Mouse (Mus musculus) forebrain, embryonic 14.5 days (tissue): ENCODE measurements around the gene Cldn16. TPM values are rescaled to one million over a fixed set of nuclear protein-coding genes. Genes with fewer than 3 reads are reported as not detected.
A peak's percentile ranks its signal among the peaks of the same experiment; 100 is the strongest.

Source experiments
- ATAC-seq: fragments of 200-750 bp; cut with Nextera tagmentation; 2 replicates; pipeline ENCODE4 v1.8.0; 2017; ENCODE audit warnings: mild to moderate bottlenecking, moderate library complexity
- DNase-seq: peaks from one replicate; pipeline ENCODE4 v3.0.0-alpha.2; 2015; ENCODE audit warnings: low spot score
- H3K27ac ChIP-seq: fragments of 300-500 bp; sonication (generic); 2 replicates; pipeline ENCODE4 v1.5.1; 2014; ENCODE audit warnings: low read depth, mild to moderate bottlenecking, control low read depth, low read length, moderate library complexity
- H3K27me3 ChIP-seq: fragments of 300-500 bp; sonication (generic); replicated peaks from 2 replicates; pipeline ENCODE4 v1.6.1; 2014; ENCODE audit warnings: low read length, control low read depth, mixed read lengths; ENCODE audit not compliant: control insufficient read depth, insufficient read depth
- H3K36me3 ChIP-seq: fragments of 300-500 bp; sonication (generic); 2 replicates; pipeline ENCODE4 v1.6.1; 2014; ENCODE audit warnings: low read length, control low read depth; ENCODE audit not compliant: control insufficient read depth, insufficient read depth
- H3K4me1 ChIP-seq: fragments of 300-500 bp; sonication (generic); 2 replicates; pipeline ENCODE4 v1.6.1; 2014; ENCODE audit warnings: antibody characterized with exemption, low read length, control low read depth; ENCODE audit not compliant: control insufficient read depth, insufficient read depth
- H3K4me2 ChIP-seq: fragments of 300-500 bp; sonication (generic); 2 replicates; pipeline ENCODE4 v1.6.1; 2014; ENCODE audit warnings: mild to moderate bottlenecking, control low read depth, low read length
- H3K4me3 ChIP-seq: fragments of 300-500 bp; sonication (generic); 2 replicates; pipeline ENCODE4 v1.5.1; 2014; ENCODE audit warnings: low read depth, low read length, control low read depth
- H3K9ac ChIP-seq: fragments of 300-500 bp; sonication (generic); 2 replicates; pipeline ENCODE4 v1.6.1; 2014; ENCODE audit warnings: mild to moderate bottlenecking, low read length, control low read depth, moderate library complexity
- H3K9me3 ChIP-seq: fragments of 300-500 bp; sonication (generic); replicated peaks from 2 replicates; pipeline ENCODE4 v1.6.1; 2016; ENCODE audit warnings: low read length, control low read depth, mixed read lengths; ENCODE audit not compliant: control insufficient read depth
- WGBS: fragments of 180-500 bp; shearing (Covaris S2); extraction: QIAGEN DNeasy Blood & Tissue Kit; methylation state at CpG from one replicate; pipeline ENCODE4 v1.1.7; 2014; 5-methylcytosine and 5-hydroxymethylcytosine counted together
- polyA plus RNA-seq: library from polyadenylated mRNA; unstranded; fragments of >200 nt; fragmentation: Nextera tagmentation; extraction: Ambion mirVana; gene quantifications from 2 replicates; pipeline ENCODE4 v1.2.1, GENCODE M21; 2014

The Cldn16 gene
- polyA plus RNA-seq, 1 experiment from 2014 or later = not detected

GRCm38 (mm10) chr16:26525832-26526231 lies 62.9 kb downstream of the Cldn16 start:
- H3K27me3 ChIP-seq = no peaks in the 10 kb centered on the region
- no peak overlapping the region for H3K9ac ChIP-seq
- peaks cover 17% of the 10 kb centered on the region for H3K4me1 ChIP-seq
- 0 out of 2 replicates have a peak, but pooled peaks have one; percentile 13 for ATAC-seq
- H3K4me3 ChIP-seq = no peak overlapping the region
- H3K36me3 ChIP-seq = no peaks in the 10 kb centered on the region
- WGBS = 37% methylated on average over 5 of the region's 5 CpGs
- H3K27ac ChIP-seq = no peak overlapping the region
- H3K9me3 ChIP-seq = no peaks in the 10 kb centered on the region
- no peak overlapping the region for H3K4me2 ChIP-seq
- peak; percentile 45 for DNase-seq

DNA sequence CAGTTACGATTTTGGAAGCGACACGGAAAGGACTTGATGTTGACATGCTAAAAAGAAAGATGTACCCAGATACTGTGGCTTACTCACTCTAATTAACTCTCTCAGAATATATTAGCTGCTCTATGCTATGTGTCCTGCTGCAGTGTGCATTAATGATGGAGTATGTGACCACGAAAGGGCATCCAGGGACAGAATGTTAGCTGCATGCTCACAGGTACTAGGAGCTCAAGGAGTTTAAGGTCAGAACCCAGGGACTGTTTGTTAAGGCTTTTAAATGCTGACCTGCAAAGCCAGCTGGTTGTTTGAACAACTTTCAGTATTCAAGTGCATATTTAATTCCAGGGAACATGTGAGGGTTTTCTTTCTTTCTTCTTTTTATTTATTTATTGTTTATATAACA lies 63.7 kb downstream of the Cldn16 start, which contains the start of gene Tmem207:
TSS of gene Tmem207 (minus strand) at position 101 of the 400 bp plus-strand sequence.
- Histone ChIP-seq H3K4me2 (no peak within 1 kb of the TSS), H3K27me3 (no peaks in the 10 kb centered on the region), H3K4me1 (peaks cover 17% of the 10 kb centered on the region), H3K9ac (no peak within 1 kb of the TSS), H3K27ac (no peak within 1 kb of the TSS), H3K4me3 (no peak within 1 kb of the TSS), H3K9me3 (no peaks in the 10 kb centered on the region), H3K36me3 (no peaks in the 10 kb centered on the region)
- DNase-seq (no peak), ATAC-seq (no peak)
- WGBS = 81% methylated on average over 4 of the region's 4 CpGs

GRCm38 (mm10) chr16:26527931-26528666 lies 65.2 kb downstream of the Cldn16 start:
- Histone ChIP-seq H3K27me3 (no peaks in the 10 kb centered on the region), H3K9me3 (no peaks in the 10 kb centered on the region), H3K4me3 (no peak overlapping the region), H3K4me2 (peak overlapping the region; percentile 26; the same call in 1 of the 2 replicates), H3K27ac (peak overlapping the region; percentile 55), H3K36me3 (no peaks in the 10 kb centered on the region), H3K9ac (no peak overlapping the region), H3K4me1 (peaks cover 17% of the 10 kb centered on the region)
- WGBS = 18% methylated on average over 10 of the region's 10 CpGs
- peak; percentile 95 for ATAC-seq
- peak; percentile 93 for DNase-seq

- H3K27me3 ChIP-seq = no peaks in the 10 kb centered on the region
- DNase-seq (no peak), ATAC-seq (no peak)
- no peak overlapping the region for H3K9ac ChIP-seq
- 96% methylated on average over 1 of the region's 1 CpGs for WGBS
- H3K27ac ChIP-seq = no peak overlapping the region
- no peak overlapping the region for H3K4me3 ChIP-seq
- peaks cover 17% of the 10 kb centered on the region for H3K4me1 ChIP-seq
- no peaks in the 10 kb centered on the region for H3K9me3 ChIP-seq
- H3K4me2 ChIP-seq = no peak overlapping the region
- no peaks in the 10 kb centered on the region for H3K36me3 ChIP-seq
Measured at GRCm38 (mm10) chr16:26530451-26530850, 67.5 kb downstream of the Cldn16 start.

GRCm38 (mm10) chr16:26532287-26532686 lies 69.4 kb downstream of the Cldn16 start:
- no peaks in the 10 kb centered on the region for H3K9me3 ChIP-seq
- no peak overlapping the region for H3K9ac ChIP-seq
- H3K36me3 ChIP-seq = no peaks in the 10 kb centered on the region
- WGBS = 85% methylated on average over 1 of the region's 1 CpGs
- H3K27me3 ChIP-seq = no peaks in the 10 kb centered on the region
- H3K4me3 ChIP-seq = no peak overlapping the region
- H3K4me1 ChIP-seq = peaks cover 11% of the 10 kb centered on the region
- no peak overlapping the region for H3K27ac ChIP-seq
- DNase-seq (peak; percentile 48), ATAC-seq (no peak)
- H3K4me2 ChIP-seq = no peak overlapping the region

Other genes with a start within 250 kb of the Cldn16 start
- 4.1 and 5.3 TPM in 2 replicates for gene Cldn1, start 91.3 kb upstream of the Cldn16 start, polyA plus RNA-seq
- not detected in 2 replicates for gene Tmem207, start 63.6 kb downstream of the Cldn16 start, polyA plus RNA-seq
- gene Il1rap, start 118.6 kb downstream of the Cldn16 start, polyA plus RNA-seq = 3.7 and 5.1 TPM in 2 replicates